Mouse (Mus musculus): ENCODE data around the gene Catsperg2. TPM values are rescaled to one million over a fixed set of nuclear protein-coding genes. Genes with fewer than 3 reads are reported as not detected.

The Catsperg2 gene
- total RNA-seq (2023): not detected

DNA sequence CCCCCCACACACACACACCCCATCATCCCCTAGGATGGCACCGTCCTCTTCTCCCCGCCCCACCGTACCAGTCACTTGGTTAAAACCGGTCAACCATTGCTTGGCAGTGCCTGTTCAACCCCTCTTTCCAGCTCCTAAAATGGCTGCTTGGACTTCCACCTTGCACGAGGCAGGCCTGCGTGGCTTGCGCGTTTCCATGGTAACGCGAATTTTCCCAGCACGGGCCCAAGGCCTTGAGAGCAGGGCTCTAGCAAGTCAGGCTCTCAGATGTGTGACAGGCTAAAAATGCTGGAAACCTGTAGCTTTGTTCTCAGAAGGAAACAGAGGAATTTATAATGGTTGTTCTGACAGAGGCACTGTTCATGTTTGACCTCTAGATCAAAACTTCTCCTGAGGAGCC lies at the start of gene Catsperg2:
Gene Catsperg2, minus strand, starts transcription at position 173 of the 400 bp plus-strand sequence.

DNA sequence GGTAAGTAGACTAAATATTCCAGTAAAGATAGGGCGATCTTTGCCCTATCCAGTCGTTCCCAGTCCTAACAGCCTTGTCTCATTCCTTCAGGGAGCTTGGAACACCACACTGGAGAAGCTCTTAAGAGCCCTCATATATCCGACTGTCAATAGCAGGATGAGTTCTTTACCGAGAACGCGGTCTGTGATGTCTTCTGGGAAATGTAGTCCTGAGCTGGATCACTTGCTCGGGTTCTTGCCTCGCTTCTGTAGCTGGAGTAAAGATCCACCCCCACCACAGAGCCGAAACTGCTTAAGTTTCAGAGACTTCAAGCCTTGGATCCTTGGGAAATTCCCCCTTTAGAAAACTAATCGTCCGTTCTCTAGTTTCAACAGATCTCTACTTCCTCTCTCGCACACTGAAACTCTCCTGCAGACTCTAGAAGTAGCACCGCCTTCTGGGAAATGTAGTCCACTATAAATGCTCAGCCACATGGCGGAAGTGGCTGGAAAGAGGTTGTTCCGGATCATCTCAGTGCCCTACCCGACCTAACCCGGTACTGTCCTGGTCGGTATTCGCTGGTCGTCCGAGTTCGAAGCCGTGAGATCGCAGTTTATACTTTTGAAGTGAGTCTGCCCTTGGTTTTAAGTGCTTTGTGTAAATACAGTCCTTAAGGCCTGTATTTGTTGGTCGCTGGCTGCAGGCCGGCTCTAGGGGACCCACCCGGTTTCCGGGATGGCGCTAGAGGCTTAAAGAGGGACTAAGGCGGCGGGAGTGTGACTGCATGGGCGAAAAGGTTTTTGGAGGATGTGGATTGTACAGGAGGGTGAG lies 41.5 kb upstream of the Catsperg2 start, which contains the start of gene Zfp84:
Gene Zfp84, plus strand, starts transcription at position 463 of the 811 bp plus-strand sequence.

Other genes with a start within 250 kb of the Catsperg2 start
- gene Sipa1l3, start 208.4 kb downstream of the Catsperg2 start, total RNA-seq (2023): 47.0 TPM
- gene Zfp84, start 41.5 kb upstream of the Catsperg2 start, total RNA-seq (2023): 19.1 TPM
- gene Zfp30, start 57.0 kb upstream of the Catsperg2 start, total RNA-seq (2023): 0.80 TPM
- gene Zfp790, start 89.1 kb upstream of the Catsperg2 start, total RNA-seq (2023): 11.5 TPM
- 6.5 TPM for gene Zfp940, start 126.6 kb upstream of the Catsperg2 start, total RNA-seq (2023)
- 14.4 TPM for gene Zfp420, start 132.9 kb upstream of the Catsperg2 start, total RNA-seq (2023)
- gene Zfp27, start 179.5 kb upstream of the Catsperg2 start, total RNA-seq (2023): 8.4 TPM
- 3.9 TPM for gene Zfp383, start 181.2 kb upstream of the Catsperg2 start, total RNA-seq (2023)
- 16.0 TPM for gene Zfp74, start 227.1 kb upstream of the Catsperg2 start, total RNA-seq (2023)